Mouse (Mus musculus): Measurements from ENCODE around the gene Gm11168. TPM values are rescaled to one million over a fixed set of nuclear protein-coding genes. Genes with fewer than 3 reads are reported as not detected.
"Not testable (repeated sequence)": the region's sequence is repeated elsewhere in the genome, so short reads cannot be mapped to it uniquely, and the experiment has no call there.

The Gm11168 gene
- polyA plus RNA-seq, 1 experiment from 2014 or later = not detected

GRCm38 (mm10) chr9:3038161-3038560, 35.0 kb downstream of the Gm11168 start:
- not testable (repeated sequence) for H3K4me3 ChIP-seq (ENCODE audit: inconsistent target); H3K36me3 ChIP-seq (ENCODE audit: inconsistent target); H3K27ac ChIP-seq; H3K79me2 ChIP-seq (ENCODE audit: inconsistent target)
- WGBS (ENCODE audit: missing documents) = 68% methylated on average over 4 of the region's 4 CpGs

Other genes with a start within 250 kb of the Gm11168 start
- gene Gm10722, start 2.4 kb upstream of the Gm11168 start, polyA plus RNA-seq (2018) = not detected in 3 replicates
- not detected in 3 replicates for gene Gm10721, start 9.8 kb downstream of the Gm11168 start, polyA plus RNA-seq (2018)
- not detected in 3 replicates for gene Gm10720, start 12.3 kb downstream of the Gm11168 start, polyA plus RNA-seq (2018)
- not detected in 3 replicates for gene Gm10719, start 14.1 kb downstream of the Gm11168 start, polyA plus RNA-seq (2018)
- gene Gm10718, start 20.2 kb downstream of the Gm11168 start, polyA plus RNA-seq (2018) = not detected in 3 replicates
- gene Gm10717, start 22.1 kb downstream of the Gm11168 start, polyA plus RNA-seq (2018) = not detected in 3 replicates
- gene Gm17535, start 31.3 kb downstream of the Gm11168 start, polyA plus RNA-seq (2018) = not detected in 3 replicates
- not detected in 3 replicates for gene Gm10715, start 33.5 kb downstream of the Gm11168 start, polyA plus RNA-seq (2018)